Mouse (Mus musculus): Measurements from ENCODE around the gene Ubl7. TPM values are rescaled to one million over a fixed set of nuclear protein-coding genes. Genes with fewer than 3 reads are reported as not detected.

Gene Ubl7
- polyA plus RNA-seq, 1 experiment from 2014 or later, result 115 TPM

GRCm38 (mm10) chr9:57938225-57939055 is 27.7 kb downstream of the Ubl7 start:
- Histone ChIP-seq H3K27me3 (ENCODE audit: control insufficient read depth, insufficient read depth, low read length) (peaks cover 21% of the 10 kb centered on the region), H3K4me1 (ENCODE audit: control insufficient read depth, insufficient read depth, low read length) (no peaks in the 10 kb centered on the region)
- DNase-seq (ENCODE audit: low spot score), result no peak

GRCm38 (mm10) chr9:57939431-57940348 is 28.9 kb downstream of the Ubl7 start, which contains the start of gene Sema7a:
TSS of gene Sema7a (plus strand) at chr9:57940112.
- Histone ChIP-seq H3K9ac (replicated peaks; ENCODE audit: low read length) (peak within 1 kb of the TSS; percentile 68), H3K4me2 (ENCODE audit: low read depth, low read length) (peak within 1 kb of the TSS; percentile 98), H3K27me3 (ENCODE audit: control insufficient read depth, insufficient read depth, low read length) (peaks cover 21% of the 10 kb centered on the region), H3K36me3 (replicated peaks; ENCODE audit: control insufficient read depth, insufficient read depth, low read depth, low read length) (no peaks in the 10 kb centered on the region), H3K9me3 (replicated peaks; ENCODE audit: control insufficient read depth, low read length) (no peaks in the 10 kb centered on the region), H3K4me1 (ENCODE audit: control insufficient read depth, insufficient read depth, low read length) (no peaks in the 10 kb centered on the region), H3K27ac (replicated peaks; ENCODE audit: low read depth, low read length) (no peak within 1 kb of the TSS), H3K4me3 (ENCODE audit: low read depth, low read length) (peak within 1 kb of the TSS; percentile 79)
- peak; percentile 66 for ATAC-seq (replicated peaks; ENCODE audit: insufficient number of reproducible peaks, low FRiP score, low TSS enrichment, low read depth)
- 2% methylated on average over 56 of the region's 60 CpGs for WGBS
- peak; percentile 78 for DNase-seq (ENCODE audit: low spot score)

More at GRCm38 (mm10) chr9:57938225-57939055, 27.7 kb downstream of the Ubl7 start:
- Histone ChIP-seq H3K4me3 (ENCODE audit: low read depth, low read length) (no peak overlapping the region), H3K4me2 (ENCODE audit: low read depth, low read length) (no peak overlapping the region), H3K36me3 (replicated peaks; ENCODE audit: control insufficient read depth, insufficient read depth, low read depth, low read length) (no peaks in the 10 kb centered on the region), H3K9ac (replicated peaks; ENCODE audit: low read length) (no peak overlapping the region), H3K27ac (replicated peaks; ENCODE audit: low read depth, low read length) (no peak overlapping the region), H3K9me3 (replicated peaks; ENCODE audit: control insufficient read depth, low read length) (no peaks in the 10 kb centered on the region)
- ATAC-seq (replicated peaks; ENCODE audit: insufficient number of reproducible peaks, low FRiP score, low TSS enrichment, low read depth), result no peak
- 73% methylated on average over 5 of the region's 5 CpGs for WGBS

DNA sequence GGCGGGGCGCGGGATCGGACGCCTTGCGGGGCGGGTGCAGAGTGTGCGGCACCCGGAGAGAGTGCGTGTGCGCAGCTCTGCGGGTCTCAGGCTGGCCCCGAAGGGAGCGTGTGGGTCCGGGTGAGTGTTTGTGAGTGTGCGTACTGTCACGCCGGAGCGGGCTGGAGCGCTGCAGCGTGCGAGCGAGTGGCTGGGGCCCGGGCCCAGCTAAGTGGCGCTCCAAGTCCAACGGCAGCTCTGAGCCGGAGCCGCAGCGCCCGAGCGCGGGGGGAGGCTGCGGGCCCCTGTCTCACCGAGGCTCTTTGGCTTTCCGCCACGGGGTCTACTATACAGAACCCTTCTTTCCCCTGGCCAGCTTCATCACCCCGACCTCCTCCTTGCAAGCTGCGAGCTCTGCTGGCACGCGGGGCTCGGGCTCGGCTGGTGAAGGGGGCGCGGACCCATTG is 29.6 kb downstream of the Ubl7 start:
- H3K27ac ChIP-seq (replicated peaks; ENCODE audit: low read depth, low read length), result no peak overlapping the region
- WGBS, result 0% methylated on average over 22 of the region's 44 CpGs
- peak overlapping the region; percentile 79 for H3K4me3 ChIP-seq (ENCODE audit: low read depth, low read length)
- ATAC-seq (replicated peaks; ENCODE audit: insufficient number of reproducible peaks, low FRiP score, low TSS enrichment, low read depth) (peak; percentile 30), DNase-seq (ENCODE audit: low spot score) (peak; percentile 49)
- no peaks in the 10 kb centered on the region for H3K9me3 ChIP-seq (replicated peaks; ENCODE audit: control insufficient read depth, low read length)
- H3K4me2 ChIP-seq (ENCODE audit: low read depth, low read length), result peak overlapping the region; percentile 98
- no peaks in the 10 kb centered on the region for H3K36me3 ChIP-seq (replicated peaks; ENCODE audit: control insufficient read depth, insufficient read depth, low read depth, low read length)
- peak overlapping the region; percentile 68 for H3K9ac ChIP-seq (replicated peaks; ENCODE audit: low read length)
- peaks cover 21% of the 10 kb centered on the region for H3K27me3 ChIP-seq (ENCODE audit: control insufficient read depth, insufficient read depth, low read length)
- H3K4me1 ChIP-seq (ENCODE audit: control insufficient read depth, insufficient read depth, low read length), result no peaks in the 10 kb centered on the region

- H3K9me3 ChIP-seq (replicated peaks; ENCODE audit: control insufficient read depth, low read length), result no peaks in the 10 kb centered on the region
- H3K4me1 ChIP-seq (ENCODE audit: control insufficient read depth, insufficient read depth, low read length), result no peaks in the 10 kb centered on the region
- no peak overlapping the region for H3K27ac ChIP-seq (replicated peaks; ENCODE audit: low read depth, low read length)
- ATAC-seq (replicated peaks; ENCODE audit: insufficient number of reproducible peaks, low FRiP score, low TSS enrichment, low read depth), result no peak
- no peaks in the 10 kb centered on the region for H3K36me3 ChIP-seq (replicated peaks; ENCODE audit: control insufficient read depth, insufficient read depth, low read depth, low read length)
- H3K4me2 ChIP-seq (ENCODE audit: low read depth, low read length), result peak overlapping the region; percentile 98
- peak overlapping the region; percentile 79 for H3K4me3 ChIP-seq (ENCODE audit: low read depth, low read length)
- H3K27me3 ChIP-seq (ENCODE audit: control insufficient read depth, insufficient read depth, low read length), result peaks cover 21% of the 10 kb centered on the region
- H3K9ac ChIP-seq (replicated peaks; ENCODE audit: low read length), result peak overlapping the region; percentile 68
- DNase-seq (ENCODE audit: low spot score), result peak; percentile 30
- 7% methylated on average over 28 of the region's 28 CpGs for WGBS
Measured at GRCm38 (mm10) chr9:57940861-57941638, 30.3 kb downstream of the Ubl7 start.

DNA sequence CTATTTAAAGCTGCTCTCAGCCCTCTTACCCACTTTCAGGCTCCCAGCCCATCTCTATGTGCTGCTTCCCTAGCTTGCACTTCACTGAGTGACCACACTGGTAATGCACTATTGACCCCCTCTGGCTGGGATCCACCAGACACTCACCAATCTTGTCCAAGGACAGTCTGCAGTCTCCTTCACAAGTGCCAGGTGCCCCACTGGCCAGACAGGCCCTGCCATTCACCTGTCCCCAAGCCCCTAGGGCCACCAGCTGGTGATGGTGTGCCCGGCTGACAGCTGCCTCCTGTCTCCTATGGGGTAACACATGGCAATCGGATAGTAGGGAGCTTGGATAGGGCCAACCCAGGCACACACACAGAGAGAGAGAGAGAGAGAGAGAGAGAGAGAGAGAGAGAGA is 31.3 kb downstream of the Ubl7 start:
- Histone ChIP-seq H3K9ac (replicated peaks; ENCODE audit: low read length) (no peak overlapping the region), H3K36me3 (replicated peaks; ENCODE audit: control insufficient read depth, insufficient read depth, low read depth, low read length) (no peaks in the 10 kb centered on the region), H3K27ac (replicated peaks; ENCODE audit: low read depth, low read length) (no peak overlapping the region), H3K4me3 (ENCODE audit: low read depth, low read length) (no peak overlapping the region), H3K4me1 (ENCODE audit: control insufficient read depth, insufficient read depth, low read length) (no peaks in the 10 kb centered on the region), H3K27me3 (ENCODE audit: control insufficient read depth, insufficient read depth, low read length) (peaks cover 21% of the 10 kb centered on the region), H3K9me3 (replicated peaks; ENCODE audit: control insufficient read depth, low read length) (no peaks in the 10 kb centered on the region), H3K4me2 (ENCODE audit: low read depth, low read length) (no peak overlapping the region)
- ATAC-seq (replicated peaks; ENCODE audit: insufficient number of reproducible peaks, low FRiP score, low TSS enrichment, low read depth), result no peak
- WGBS, result 67% methylated on average over 2 of the region's 2 CpGs
- DNase-seq (ENCODE audit: low spot score), result no peak

- no peaks in the 10 kb centered on the region for H3K36me3 ChIP-seq (replicated peaks; ENCODE audit: control insufficient read depth, insufficient read depth, low read depth, low read length)
- WGBS, result 26% methylated on average over 2 of the region's 2 CpGs
- H3K4me1 ChIP-seq (ENCODE audit: control insufficient read depth, insufficient read depth, low read length), result no peaks in the 10 kb centered on the region
- H3K9ac ChIP-seq (replicated peaks; ENCODE audit: low read length), result no peak overlapping the region
- H3K27me3 ChIP-seq (ENCODE audit: control insufficient read depth, insufficient read depth, low read length), result peaks cover 21% of the 10 kb centered on the region
- no peaks in the 10 kb centered on the region for H3K9me3 ChIP-seq (replicated peaks; ENCODE audit: control insufficient read depth, low read length)
- no peak overlapping the region for H3K4me3 ChIP-seq (ENCODE audit: low read depth, low read length)
- H3K4me2 ChIP-seq (ENCODE audit: low read depth, low read length), result no peak overlapping the region
- DNase-seq (ENCODE audit: low spot score) (no peak), ATAC-seq (replicated peaks; ENCODE audit: insufficient number of reproducible peaks, low FRiP score, low TSS enrichment, low read depth) (no peak)
- H3K27ac ChIP-seq (replicated peaks; ENCODE audit: low read depth, low read length), result no peak overlapping the region
Measured at GRCm38 (mm10) chr9:57943067-57943466, 32.3 kb downstream of the Ubl7 start.

DNA sequence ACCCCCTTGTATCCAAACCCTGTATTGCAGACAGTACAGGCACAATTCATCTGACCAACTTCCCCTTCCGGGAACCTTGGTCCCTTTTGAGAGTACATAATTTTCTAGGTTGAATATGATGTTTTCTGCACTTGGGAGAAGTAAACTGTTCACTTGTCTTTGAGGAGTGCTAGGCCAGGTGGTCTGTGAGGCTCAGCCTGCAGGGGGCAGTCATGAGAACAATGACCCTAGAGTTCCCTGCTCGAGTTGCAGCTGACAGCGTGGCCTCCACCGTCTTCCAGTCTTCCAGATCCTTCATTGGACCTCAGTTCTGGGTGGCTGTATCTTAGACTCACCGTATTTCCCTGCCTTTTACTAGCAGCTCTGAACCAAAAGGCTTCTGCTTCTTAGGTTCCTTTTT is 33.8 kb downstream of the Ubl7 start:
- no peak overlapping the region for H3K9ac ChIP-seq (replicated peaks; ENCODE audit: low read length)
- H3K9me3 ChIP-seq (replicated peaks; ENCODE audit: control insufficient read depth, low read length), result no peaks in the 10 kb centered on the region
- peak; percentile 73 for DNase-seq (ENCODE audit: low spot score)
- no peaks in the 10 kb centered on the region for H3K4me1 ChIP-seq (ENCODE audit: control insufficient read depth, insufficient read depth, low read length)
- H3K27me3 ChIP-seq (ENCODE audit: control insufficient read depth, insufficient read depth, low read length), result peaks cover 21% of the 10 kb centered on the region
- H3K4me2 ChIP-seq (ENCODE audit: low read depth, low read length), result no peak overlapping the region
- no peaks in the 10 kb centered on the region for H3K36me3 ChIP-seq (replicated peaks; ENCODE audit: control insufficient read depth, insufficient read depth, low read depth, low read length)
- no peak for ATAC-seq (replicated peaks; ENCODE audit: insufficient number of reproducible peaks, low FRiP score, low TSS enrichment, low read depth)
- no peak overlapping the region for H3K4me3 ChIP-seq (ENCODE audit: low read depth, low read length)
- no peak overlapping the region for H3K27ac ChIP-seq (replicated peaks; ENCODE audit: low read depth, low read length)
- WGBS, result 26% methylated on average over 5 of the region's 5 CpGs
